ENCODE assay signal across 17 mouse cellular contexts in genomic region chr13:41333889-41334640, GRCm38 (mm10).
DNase-seq lines count a peak whose midpoint lies in the region; ATAC-seq and TF ChIP-seq lines count a peak whose summit lies in the region.
"Had no signal": no experiment of that assay in that cellular context is flagged by ENCODE, and none has a peak within 500 bp of the region (broad histone marks: within the 10 kb centered on the region; RNA-seq: fewer than 3 reads in every experiment).

No protein-coding gene starts in this region.

- WGBS in heart, embryonic 15.5 days = 62% methylated on average over 14 of the region's 14 CpGs
- 87% methylated on average over 14 of the region's 14 CpGs for WGBS in spleen, adult 2 months
- 47% methylated on average over 14 of the region's 14 CpGs for WGBS in stomach, postnatal 0 days

- H3K36me3 ChIP-seq in heart, embryonic 15.5 days = 0 out of 2 replicates have a peak, but pooled peaks cover 8% of the 10 kb centered on the region
- H3K36me3 ChIP-seq in spleen, adult 2 months (ENCODE audit: control insufficient read depth, insufficient read depth, low read length) = peaks cover 34% of the 10 kb centered on the region
- H3K36me3 ChIP-seq in stomach, postnatal 0 days (ENCODE audit: control insufficient read depth, insufficient read depth, low read length) = peaks cover 3% of the 10 kb centered on the region; the same call in 1 of the 2 replicates
- H3K36me3 ChIP-seq: G1E; neural tube, embryonic 15.5 days had no signal

- TF ChIP-seq EP300 in stomach, postnatal 0 days (optimal IDR thresholded peaks at IDR 0.05) = no peak

- H3K27me3 ChIP-seq in heart, embryonic 15.5 days = no peaks in the 10 kb centered on the region
- H3K27me3 ChIP-seq in spleen, adult 2 months (ENCODE audit: control insufficient read depth, insufficient read depth, low read length) = no peaks in the 10 kb centered on the region
- no peaks in the 10 kb centered on the region for H3K27me3 ChIP-seq in stomach, postnatal 0 days (ENCODE audit: control insufficient read depth, insufficient read depth, low read length)
- H3K27me3 ChIP-seq: embryonic facial prominence, embryonic 15.5 days; limb, embryonic 13.5 days; neural tube, embryonic 15.5 days had no signal

- no peaks in the 10 kb centered on the region for H3K9me3 ChIP-seq in heart, embryonic 15.5 days (replicated peaks)
- H3K9me3 ChIP-seq in stomach, postnatal 0 days (ENCODE audit: control insufficient read depth, low read length) = no peaks in the 10 kb centered on the region
- H3K9me3 ChIP-seq: embryonic facial prominence, embryonic 15.5 days; G1E; limb, embryonic 13.5 days; neural tube, embryonic 15.5 days had no signal

- no peak for TF ChIP-seq CTCF in spleen, adult 2 months (IDR thresholded peaks at IDR 0.05; ENCODE audit: extremely low read depth, insufficient read depth, insufficient read length, insufficient replicate concordance)
- TF ChIP-seq CTCF in stomach, postnatal 0 days (IDR thresholded peaks at IDR 0.05; ENCODE audit: low read depth) = no peak

- no peak for TF ChIP-seq POLR2A in spleen, adult 2 months (IDR thresholded peaks at IDR 0.05; ENCODE audit: low read depth, low read length)

- peaks cover 71% of the 10 kb centered on the region for H3K4me1 ChIP-seq in heart, embryonic 15.5 days (replicated peaks)
- peaks cover 12% of the 10 kb centered on the region; the same call in 1 of the 2 replicates for H3K4me1 ChIP-seq in spleen, adult 2 months (ENCODE audit: control insufficient read depth, insufficient read depth, insufficient read length)
- H3K4me1 ChIP-seq in stomach, postnatal 0 days (replicated peaks; ENCODE audit: control insufficient read depth, insufficient read depth) = peaks cover 18% of the 10 kb centered on the region

- peak overlapping the region; percentile 97 for H3K27ac ChIP-seq in heart, embryonic 15.5 days
- 0 out of 2 replicates have a peak overlapping the region, but pooled peaks have one; percentile 10 for H3K27ac ChIP-seq in spleen, adult 2 months (ENCODE audit: insufficient read depth, low read length)
- H3K27ac ChIP-seq in stomach, postnatal 0 days (replicated peaks) = peak overlapping the region; percentile 40; the same call in 1 of the 2 replicates
- H3K27ac ChIP-seq: embryonic facial prominence, embryonic 15.5 days; left cerebral cortex, adult 2 months; limb, embryonic 13.5 days; neural tube, embryonic 15.5 days had no signal

- DNase-seq in heart, adult 9 months (ENCODE audit: low spot score in 2 of 2) = no peak
- DNase-seq in kidney, postnatal 10 days = peak; percentile 28
- DNase-seq in kidney, adult 11 months = no peak
- DNase-seq in spleen, adult 2 months (ENCODE audit: low read depth in 1 of 2, low spot score in 2 of 2) = no peak
- DNase-seq in spleen, adult 18-20 months = no peak
- DNase-seq in stomach, postnatal 0 days (ENCODE audit: low spot score) = no peak
- DNase-seq in urinary bladder, postnatal 36 days (ENCODE audit: low spot score in 2 of 2) = no peak
- DNase-seq: adrenal gland, postnatal 10 days; cerebellum, adult 8-10 months; thymus, postnatal 25 days had no signal

- no peak overlapping the region for H3K4me3 ChIP-seq in heart, embryonic 15.5 days
- H3K4me3 ChIP-seq in spleen, adult 2 months (ENCODE audit: extremely low read depth, insufficient read depth, insufficient read length) = no peak overlapping the region
- no peak overlapping the region for H3K4me3 ChIP-seq in stomach, postnatal 0 days (ENCODE audit: low read depth, low read length)
- H3K4me3 ChIP-seq: embryonic facial prominence, embryonic 15.5 days; left cerebral cortex, adult 2 months; limb, embryonic 13.5 days; neural tube, embryonic 15.5 days had no signal

- no peak for ATAC-seq in heart, embryonic 15.5 days (replicated peaks; ENCODE audit: insufficient number of reproducible peaks, insufficient read depth, low FRiP score, low read depth)
- 0 out of 2 replicates have a peak, but pooled peaks have one; percentile 16 for ATAC-seq in stomach, postnatal 0 days (ENCODE audit: low FRiP score, low TSS enrichment)
- ATAC-seq: forebrain, embryonic 14.5 days had no signal

- no peak overlapping the region for H3K9ac ChIP-seq in heart, embryonic 15.5 days
- H3K9ac ChIP-seq in stomach, postnatal 0 days (ENCODE audit: low read length) = no peak overlapping the region
- H3K9ac ChIP-seq: embryonic facial prominence, embryonic 15.5 days; limb, embryonic 13.5 days; neural tube, embryonic 15.5 days had no signal

- 0 out of 2 replicates have a peak overlapping the region, but pooled peaks have one; percentile 3 for H3K4me2 ChIP-seq in heart, embryonic 15.5 days
- H3K4me2 ChIP-seq in stomach, postnatal 0 days (replicated peaks; ENCODE audit: low read depth) = no peak overlapping the region
- H3K4me2 ChIP-seq: embryonic facial prominence, embryonic 15.5 days; limb, embryonic 13.5 days; neural tube, embryonic 15.5 days had no signal

Comparison
In these comparisons a context has a peak if more than half of its experiments do, and no peak if none do; other contexts are left out.
1. H3K27ac ChIP-seq: peak in every context shown above with its lines; median percentile 97 in heart, embryonic 15.5 days; 40 in stomach, postnatal 0 days; 10 in spleen, adult 2 months.